Mouse (Mus musculus) cerebellum, adult 9-10 months (tissue): ENCODE measurements around the gene Gpr19.

Source experiments
- DNase-seq: peaks from one replicate; pipeline ENCODE4 v3.0.0; 2022

Gene Gpr19

GRCm38 (mm10) chr6:134887008-134887407, 11.4 kb downstream of the Gpr19 start:
- peak; percentile 68 for DNase-seq

DNA sequence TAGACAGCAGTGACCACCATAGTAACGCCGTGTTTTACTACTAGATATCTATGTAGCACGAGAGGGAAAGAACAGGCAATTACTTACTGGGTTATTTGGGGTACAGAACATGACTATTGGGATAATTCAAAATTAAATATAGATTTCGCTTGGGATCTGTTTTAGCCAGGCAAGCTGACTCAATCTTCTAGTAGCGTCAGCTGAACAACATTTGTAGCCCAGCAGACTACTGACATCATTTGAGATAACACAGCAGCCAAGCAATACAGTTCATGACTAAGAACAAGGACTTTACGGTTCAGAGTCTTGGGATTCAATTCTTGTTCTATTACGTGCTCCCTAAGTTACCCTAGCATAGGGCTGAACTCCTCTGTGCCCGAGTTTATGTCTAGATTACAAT, 11.9 kb downstream of the Gpr19 start:
- no peak for DNase-seq

GRCm38 (mm10) chr6:134885515-134885914, 12.9 kb downstream of the Gpr19 start:
- no peak for DNase-seq

DNA sequence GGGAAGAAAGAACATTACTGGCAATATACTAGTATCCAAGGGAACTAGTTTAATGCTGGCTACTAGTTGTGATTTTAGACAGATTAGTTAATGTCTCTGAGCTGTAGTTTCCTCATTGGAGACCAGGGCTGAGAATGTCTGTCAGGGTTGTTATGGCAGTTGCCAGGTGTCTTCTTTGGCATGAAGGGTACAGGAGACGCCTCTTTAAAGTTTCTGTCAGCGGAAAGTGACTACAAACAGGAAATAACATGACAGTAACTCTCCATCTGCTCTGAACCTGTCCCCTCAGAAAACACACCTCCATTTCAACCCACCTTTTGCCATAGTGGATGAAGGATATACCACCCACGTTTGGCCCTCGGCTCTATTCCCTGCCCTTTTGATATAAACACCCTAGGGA, 14.7 kb downstream of the Gpr19 start:
- DNase-seq: no peak

DNA sequence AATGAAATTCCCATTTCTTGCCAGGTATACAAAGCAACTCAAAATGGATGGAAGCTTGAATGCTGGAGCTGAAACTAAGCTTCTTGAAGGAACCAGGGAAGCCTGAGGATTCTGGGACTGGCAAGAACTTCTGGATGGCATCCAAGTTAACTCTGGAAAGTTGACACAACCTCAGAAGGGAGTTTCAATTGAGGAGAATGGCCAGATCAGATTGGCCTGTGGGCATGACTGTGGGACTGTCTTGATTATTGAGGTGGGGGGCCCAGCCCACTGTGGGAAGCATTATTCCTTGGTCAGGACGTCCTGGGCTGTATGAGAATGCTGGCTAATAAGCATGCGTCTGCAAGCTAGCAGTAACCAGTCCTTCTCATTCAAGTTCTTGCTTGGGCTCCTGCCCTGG, 18.3 kb downstream of the Gpr19 start:
- no peak for DNase-seq

DNA sequence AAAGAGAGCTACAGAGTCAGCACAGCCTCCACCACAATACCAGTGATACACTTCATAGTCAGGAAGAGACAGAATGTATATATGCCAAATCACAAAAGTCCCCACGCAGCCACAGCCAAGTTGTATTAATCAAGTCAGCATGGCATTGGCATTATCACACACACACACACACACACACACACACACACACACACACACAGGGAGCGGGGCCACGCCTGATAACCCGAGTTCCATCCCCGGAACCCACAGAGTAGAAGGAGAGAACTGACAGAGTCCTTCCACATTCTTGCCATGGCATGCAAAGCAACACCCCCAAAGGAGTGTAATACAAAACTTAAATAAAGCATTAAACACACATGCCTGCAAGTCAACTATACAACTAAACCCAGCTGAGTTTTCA, 18.8 kb downstream of the Gpr19 start:
- DNase-seq: no peak

GRCm38 (mm10) chr6:134877892-134878291, 20.5 kb downstream of the Gpr19 start:
- DNase-seq: peak; percentile 85

GRCm38 (mm10) chr6:134877276-134877675, 21.1 kb downstream of the Gpr19 start:
- no peak for DNase-seq

- no peak for DNase-seq
Measured at GRCm38 (mm10) chr6:134876795-134877194, 21.6 kb downstream of the Gpr19 start.

- DNase-seq: no peak
Measured at GRCm38 (mm10) chr6:134873018-134873417, 25.4 kb downstream of the Gpr19 start.

DNA sequence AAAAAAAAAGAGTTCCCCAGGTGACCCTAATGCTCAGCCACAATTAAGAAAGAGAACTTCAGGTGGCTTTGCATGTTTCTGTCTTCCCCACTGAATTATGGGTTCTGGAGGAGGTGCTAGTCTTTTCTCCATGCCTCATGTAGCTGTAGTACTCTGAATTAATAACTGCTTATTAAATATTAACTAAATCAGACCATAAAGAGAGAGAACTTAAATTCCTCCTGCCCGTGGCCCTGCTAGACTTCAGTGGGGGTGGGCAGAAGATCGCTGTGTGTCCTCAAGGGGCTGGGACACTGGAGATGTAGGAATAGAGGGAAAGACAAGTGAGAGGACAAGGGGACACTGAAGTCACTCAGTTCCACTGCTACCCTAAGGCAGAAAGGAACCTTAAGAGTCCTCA, 26.1 kb downstream of the Gpr19 start:
- no peak for DNase-seq

- DNase-seq: no peak
Measured at GRCm38 (mm10) chr6:134870887-134871286, 27.5 kb downstream of the Gpr19 start.

DNA sequence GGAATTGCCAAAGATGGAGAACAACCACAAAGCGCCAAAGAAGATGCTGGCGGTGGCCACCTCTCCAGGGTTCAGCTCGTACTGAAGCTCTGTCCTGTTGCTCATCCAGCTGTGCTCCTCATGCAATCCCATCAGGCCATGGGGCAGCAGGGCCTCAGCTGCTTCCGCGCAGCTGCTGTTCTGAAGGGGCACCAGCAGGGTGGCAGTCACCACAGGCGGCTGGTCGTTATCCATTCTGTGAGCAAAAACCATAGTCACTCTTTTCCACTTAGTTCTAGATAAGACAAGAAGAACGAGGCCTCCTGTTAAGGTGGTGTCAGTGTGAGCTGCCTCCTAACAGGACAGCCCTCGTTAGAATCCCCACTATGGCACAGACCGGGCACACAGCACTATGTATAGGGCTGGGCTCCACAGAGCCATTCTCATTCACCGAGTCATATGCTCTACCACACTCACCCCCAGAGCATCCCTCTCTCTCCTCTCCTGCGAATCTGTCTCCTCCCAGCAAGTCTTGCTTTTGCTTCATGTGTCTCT, 28.1 kb downstream of the Gpr19 start:
- no peak for DNase-seq

- DNase-seq: no peak
Measured at GRCm38 (mm10) chr6:134867325-134867724, 31.1 kb downstream of the Gpr19 start.

DNA sequence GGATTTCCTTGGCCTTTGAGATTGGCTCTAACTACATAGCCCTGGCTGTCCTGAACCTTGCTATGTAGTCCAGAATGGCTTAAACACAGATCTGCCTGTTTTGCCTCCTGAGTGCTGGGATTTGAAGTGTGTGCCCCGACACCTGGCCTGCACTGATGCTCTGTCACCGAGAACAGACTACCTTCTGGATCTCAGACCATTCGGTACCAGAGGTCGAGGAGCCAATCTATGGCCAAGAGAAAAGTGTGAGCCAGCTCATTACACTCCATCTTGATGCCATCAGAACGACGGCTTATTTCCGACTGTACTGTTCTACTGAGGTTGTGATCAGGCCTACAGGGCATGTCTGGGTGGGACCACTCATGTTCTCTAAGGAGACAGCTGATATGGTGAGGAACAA, 32.3 kb downstream of the Gpr19 start:
- DNase-seq: no peak

GRCm38 (mm10) chr6:134863146-134863545, 35.2 kb downstream of the Gpr19 start:
- peak; percentile 95 for DNase-seq

GRCm38 (mm10) chr6:134862671-134863104, 35.7 kb downstream of the Gpr19 start:
- no peak for DNase-seq

GRCm38 (mm10) chr6:134861386-134861785, 37.0 kb downstream of the Gpr19 start:
- DNase-seq: no peak

GRCm38 (mm10) chr6:134860275-134860674, 38.1 kb downstream of the Gpr19 start:
- no peak for DNase-seq

DNA sequence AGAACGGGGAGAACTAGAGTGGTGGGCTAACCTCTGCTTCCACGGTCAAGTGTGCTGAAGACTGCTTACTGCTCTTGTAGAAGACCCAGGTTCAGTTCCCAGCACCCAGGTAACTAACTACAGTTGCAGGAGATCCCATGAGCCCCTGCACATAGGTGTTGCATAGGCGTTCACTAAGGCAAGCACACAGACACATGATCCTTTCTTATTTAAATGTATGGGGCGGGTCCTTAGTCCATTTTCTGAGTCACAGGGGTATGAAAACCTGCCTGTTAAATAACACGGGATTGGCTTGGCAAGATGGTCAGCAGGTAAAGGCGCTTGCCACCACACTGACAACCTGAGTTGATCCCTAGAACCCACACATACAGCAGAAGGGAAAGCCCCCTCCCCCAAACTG, 39.4 kb downstream of the Gpr19 start:
- no peak for DNase-seq

DNA sequence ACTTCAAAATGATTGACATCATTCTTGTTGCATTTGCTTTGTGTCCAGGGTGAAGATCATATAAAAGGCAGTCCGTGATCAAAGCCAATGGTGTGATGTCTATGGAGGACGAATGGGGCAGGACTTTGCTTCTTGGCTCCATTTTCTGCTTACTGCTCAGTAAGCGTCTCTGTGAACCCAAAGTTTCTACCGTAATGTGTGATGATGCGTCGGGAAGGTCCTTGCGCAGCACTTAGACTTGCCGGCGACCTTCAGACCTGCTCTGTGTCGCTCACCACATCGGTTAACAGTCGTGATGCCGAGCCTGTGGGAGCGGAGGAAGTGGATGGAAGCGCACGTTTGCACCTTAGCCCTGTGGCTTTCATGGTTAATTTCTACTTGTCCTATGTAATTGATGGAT, 42.5 kb downstream of the Gpr19 start:
- DNase-seq: no peak

DNA sequence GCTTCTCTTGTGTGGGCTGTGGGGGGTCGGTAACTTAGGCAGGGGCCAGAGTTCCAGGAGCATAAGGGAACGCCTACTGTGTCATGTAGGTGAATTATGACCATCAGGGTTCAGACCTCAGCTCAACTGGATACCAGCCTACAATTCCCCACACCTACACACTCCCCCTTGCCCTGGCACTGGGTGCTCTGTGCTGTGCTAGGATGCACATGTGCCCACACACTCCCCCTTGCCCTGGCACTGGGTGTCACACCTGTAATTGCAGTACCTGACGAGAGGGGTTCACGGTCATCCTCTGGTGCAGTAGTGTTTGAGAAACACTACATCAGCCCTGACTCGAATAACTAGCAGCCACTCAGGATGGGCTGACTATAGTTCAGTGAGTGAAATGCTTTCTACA, 43.6 kb downstream of the Gpr19 start:
- no peak for DNase-seq

DNA sequence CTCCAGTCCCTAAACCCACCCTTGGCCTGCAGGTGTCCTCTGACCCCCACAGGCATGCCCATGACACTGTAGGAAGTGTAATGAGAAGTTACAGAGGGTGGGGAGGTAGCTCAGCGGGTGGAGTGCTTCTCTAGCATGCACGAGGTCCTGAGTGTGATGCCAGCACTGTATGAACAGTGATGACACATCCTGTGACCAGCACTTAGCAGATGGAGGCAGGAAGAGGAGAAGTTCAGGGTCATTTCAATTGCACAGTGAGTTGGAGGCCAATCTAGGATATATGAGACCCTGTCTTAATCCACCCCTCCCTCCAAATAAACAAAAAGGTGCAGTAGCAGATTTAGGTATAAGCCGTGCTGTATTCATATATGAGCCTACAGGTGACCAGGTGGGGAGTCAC, 48.4 kb downstream of the Gpr19 start:
- no peak for DNase-seq

- DNase-seq: no peak
Measured at GRCm38 (mm10) chr6:134849461-134849860, 48.9 kb downstream of the Gpr19 start.

- DNase-seq: peak; percentile 35
Measured at GRCm38 (mm10) chr6:134848197-134848890, 50.0 kb downstream of the Gpr19 start.
